Mouse (Mus musculus) small intestine, adult 2 months (tissue): Measurements from ENCODE around the gene Gtpbp4. TPM values are rescaled to one million over a fixed set of nuclear protein-coding genes. Genes with fewer than 3 reads are reported as not detected.
"Not testable (repeated sequence)": the region's sequence is repeated elsewhere in the genome, so short reads cannot be mapped to it uniquely, and the experiment has no call there.

Source experiments
- H3K27ac ChIP-seq: fragments of 200-500 bp; 2 replicates; pipeline ENCODE4 v1.5.1; 2012; ENCODE audit warnings: low read depth, low read length, control low read depth, inconsistent platforms; ENCODE audit not compliant: insufficient read depth
- H3K27me3 ChIP-seq: fragments of 200-500 bp; 2 replicates; pipeline ENCODE4 v1.6.1; 2012; ENCODE audit warnings: mild to moderate bottlenecking, moderate library complexity, low read length, inconsistent platforms; ENCODE audit not compliant: control insufficient read depth, insufficient read depth
- H3K36me3 ChIP-seq: fragments of 200-500 bp; 2 replicates; pipeline ENCODE4 v1.6.1; 2012; ENCODE audit warnings: mild to moderate bottlenecking, low read length, control low read depth, inconsistent platforms; ENCODE audit not compliant: control insufficient read depth, insufficient read depth
- H3K4me1 ChIP-seq: fragments of 200-500 bp; 2 replicates; pipeline ENCODE4 v1.6.1; 2012; ENCODE audit warnings: low read length, inconsistent platforms, mixed read lengths; ENCODE audit not compliant: control insufficient read depth, insufficient read depth, insufficient read length
- H3K4me3 ChIP-seq: fragments of 200-500 bp; 2 replicates; pipeline ENCODE4 v1.5.1; 2012; ENCODE audit warnings: low read depth, mild to moderate bottlenecking, control low read depth, inconsistent platforms, low read length, moderate library complexity
- CTCF ChIP-seq: fragments of 200-500 bp; IDR thresholded peaks from 2 replicates; pipeline ENCODE4 v1.5.1; 2012; ENCODE audit warnings: low read depth, mild to moderate bottlenecking, control low read depth, inconsistent platforms, low read length, moderate library complexity, mixed read lengths; ENCODE audit not compliant: insufficient replicate concordance, insufficient read length; ENCODE audit errors: extremely low read depth
- POLR2A ChIP-seq: fragments of 200-500 bp; IDR thresholded peaks from 2 replicates; pipeline ENCODE4 v1.6.1; 2012; ENCODE audit warnings: low read depth, mild to moderate bottlenecking, control low read depth, inconsistent platforms, low read length, moderate library complexity
- WGBS: fragments of 180-500 bp; shearing (Covaris S2); methylation state at CpG from one replicate; pipeline ENCODE4 v1.1.7; 2018; 5-methylcytosine and 5-hydroxymethylcytosine counted together
- polyA plus RNA-seq: library from polyadenylated mRNA; depleted of rRNA; stranded (reverse); fragments of >200 nt; gene quantifications from 2 replicates; pipeline ENCODE4 v1.2.3, GENCODE M21; 2012

Gtpbp4 gene
- polyA plus RNA-seq, 1 experiment, result 1.2 TPM

- H3K36me3 ChIP-seq, result peaks cover 49% of the 10 kb centered on the region
- H3K27ac ChIP-seq, result no peak overlapping the region
- H3K27me3 ChIP-seq, result no peaks in the 10 kb centered on the region
- H3K4me3 ChIP-seq, result no peak overlapping the region
- no peaks in the 10 kb centered on the region for H3K4me1 ChIP-seq
- TF ChIP-seq POLR2A (no peak), CTCF (no peak)
Observed at GRCm38 (mm10) chr13:8972369-8972768, 23.5 kb downstream of the Gtpbp4 start.

GRCm38 (mm10) chr13:8967742-8968141 lies 28.1 kb downstream of the Gtpbp4 start:
- no peaks in the 10 kb centered on the region for H3K4me1 ChIP-seq
- TF ChIP-seq CTCF (no peak), POLR2A (no peak)
- no peak overlapping the region for H3K27ac ChIP-seq
- no peaks in the 10 kb centered on the region for H3K27me3 ChIP-seq
- peaks cover 11% of the 10 kb centered on the region for H3K36me3 ChIP-seq
- H3K4me3 ChIP-seq, result no peak overlapping the region
- 92% methylated on average over 8 of the region's 8 CpGs for WGBS

GRCm38 (mm10) chr13:8965224-8965623 lies 30.7 kb downstream of the Gtpbp4 start:
- H3K27me3 ChIP-seq, result no peaks in the 10 kb centered on the region
- 87% methylated on average over 5 of the region's 5 CpGs for WGBS
- H3K36me3 ChIP-seq, result peaks cover 2% of the 10 kb centered on the region; the same call in 1 of the 2 replicates
- H3K4me1 ChIP-seq, result peaks cover 3% of the 10 kb centered on the region; the same call in 1 of the 2 replicates
- TF ChIP-seq CTCF (no peak), POLR2A (no peak)
- no peak overlapping the region for H3K27ac ChIP-seq
- no peak overlapping the region for H3K4me3 ChIP-seq

DNA sequence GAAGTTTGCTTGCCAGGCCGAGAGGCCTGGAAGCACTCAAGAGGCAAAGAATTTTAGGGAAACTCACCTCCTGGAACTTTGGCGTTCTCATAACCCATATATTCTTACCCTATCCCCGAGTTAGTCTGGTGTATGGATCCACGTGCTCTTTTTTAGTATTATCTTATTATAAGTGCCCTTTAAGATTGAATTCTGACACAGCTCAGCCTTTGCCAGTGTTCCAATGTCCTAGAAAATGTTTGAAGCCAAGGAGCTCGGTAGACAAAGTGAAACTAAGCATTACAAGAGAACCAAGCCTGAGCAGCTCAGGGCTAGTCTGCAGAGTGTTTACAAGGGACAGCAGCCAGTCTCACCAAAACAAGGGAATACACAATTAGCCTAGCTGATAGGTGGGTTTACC lies 33.6 kb downstream of the Gtpbp4 start:
- not testable (repeated sequence) for H3K27ac ChIP-seq, H3K27me3 ChIP-seq, H3K4me3 ChIP-seq, H3K4me1 ChIP-seq, H3K36me3 ChIP-seq
- 41% methylated on average over 5 of the region's 5 CpGs for WGBS

DNA sequence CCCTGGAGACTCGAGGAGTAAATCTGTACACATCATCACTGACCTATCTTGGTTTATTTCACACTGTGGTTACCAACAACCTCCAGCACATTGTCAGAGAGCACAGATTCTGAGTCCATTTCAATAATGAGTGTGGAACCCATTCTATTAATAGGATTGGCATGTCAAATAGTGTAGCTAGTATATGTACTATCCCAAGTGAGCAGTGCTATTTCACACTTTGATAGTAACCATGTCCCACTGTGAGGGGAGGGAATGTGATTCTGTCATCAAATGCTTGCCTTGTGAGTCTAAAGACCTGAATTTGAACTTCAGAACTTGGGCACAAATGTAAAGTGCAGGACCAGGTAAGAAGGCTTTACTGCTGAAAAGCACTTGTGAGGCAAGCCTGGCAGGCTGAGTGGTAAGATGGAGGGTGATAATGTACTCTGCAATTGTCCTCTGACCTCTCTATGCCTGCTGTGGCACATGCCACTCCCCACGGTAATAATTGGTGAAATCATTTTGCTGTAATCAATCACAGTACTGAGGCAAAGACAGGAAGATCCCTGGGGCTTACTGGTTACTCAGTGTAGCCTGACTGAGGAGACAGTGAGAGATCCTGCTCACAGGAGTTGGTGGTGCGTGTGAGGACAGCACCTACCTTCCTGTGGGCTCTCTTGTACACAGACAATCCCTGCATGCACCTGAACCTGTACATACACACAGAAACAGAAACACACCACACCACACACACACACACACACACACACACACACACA lies 34.6 kb downstream of the Gtpbp4 start:
- not testable (repeated sequence) for H3K27ac ChIP-seq, H3K36me3 ChIP-seq, H3K27me3 ChIP-seq, H3K4me3 ChIP-seq, H3K4me1 ChIP-seq
- 55% methylated on average over 3 of the region's 3 CpGs for WGBS

- H3K27me3 ChIP-seq, H3K36me3 ChIP-seq, H3K27ac ChIP-seq, H3K4me3 ChIP-seq, H3K4me1 ChIP-seq: not testable (repeated sequence)
- WGBS, result 93% methylated on average over 5 of the region's 6 CpGs
Observed at GRCm38 (mm10) chr13:8959554-8959953, 36.3 kb downstream of the Gtpbp4 start.

GRCm38 (mm10) chr13:8959058-8959457 lies 36.8 kb downstream of the Gtpbp4 start:
- not testable (repeated sequence) for H3K27me3 ChIP-seq, H3K36me3 ChIP-seq, H3K27ac ChIP-seq, H3K4me1 ChIP-seq, H3K4me3 ChIP-seq
- WGBS, result 27% methylated on average over 1 of the region's 5 CpGs

GRCm38 (mm10) chr13:8956873-8957272 lies 39.0 kb downstream of the Gtpbp4 start:
- H3K27ac ChIP-seq, H3K4me1 ChIP-seq, H3K4me3 ChIP-seq, H3K36me3 ChIP-seq, H3K27me3 ChIP-seq: not testable (repeated sequence)
- no CpG with 5 or more reads among the region's 5 CpGs for WGBS

- H3K4me1 ChIP-seq, H3K4me3 ChIP-seq, H3K27ac ChIP-seq, H3K27me3 ChIP-seq, H3K36me3 ChIP-seq: not testable (repeated sequence)
- 76% methylated on average over 2 of the region's 2 CpGs for whole genome bisulfite sequencing
Observed at GRCm38 (mm10) chr13:8955127-8955526, 40.8 kb downstream of the Gtpbp4 start.

DNA sequence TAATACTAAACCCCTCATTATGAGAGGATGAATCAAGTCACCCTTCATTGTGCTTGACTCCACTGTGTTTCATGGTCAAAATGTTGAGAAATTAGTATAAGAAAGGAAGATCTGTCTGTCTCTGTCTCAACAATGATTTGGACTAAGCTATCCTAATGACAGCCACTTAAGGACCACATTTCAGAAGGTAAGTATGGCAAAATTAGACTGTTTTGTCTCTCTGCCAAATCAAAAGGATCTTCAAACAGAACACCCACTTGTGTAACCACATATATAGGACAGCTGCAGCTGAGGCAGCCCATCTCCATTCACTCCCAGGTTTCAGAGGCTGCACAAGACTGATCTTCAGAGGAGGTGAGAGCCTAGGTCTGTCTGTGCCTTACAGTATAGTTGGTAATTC lies 43.3 kb downstream of the Gtpbp4 start, which contains the start of gene Idi2:
Gene Idi2, plus strand, starts transcription at position 301 of the 400 bp plus-strand sequence.
- not testable (repeated sequence) for H3K27me3 ChIP-seq, H3K36me3 ChIP-seq, H3K4me1 ChIP-seq, H3K27ac ChIP-seq, H3K4me3 ChIP-seq

GRCm38 (mm10) chr13:8948131-8948530 lies 47.8 kb downstream of the Gtpbp4 start, which contains the start of gene Gm9745:
Gene Gm9745 (minus strand): TSS chr13:8948231.
- H3K4me3 ChIP-seq, H3K27me3 ChIP-seq, H3K27ac ChIP-seq, H3K4me1 ChIP-seq, H3K36me3 ChIP-seq: not testable (repeated sequence)

GRCm38 (mm10) chr13:8943828-8944227 lies 52.1 kb downstream of the Gtpbp4 start:
- not testable (repeated sequence) for H3K4me1 ChIP-seq, H3K36me3 ChIP-seq, H3K27ac ChIP-seq, H3K27me3 ChIP-seq, H3K4me3 ChIP-seq
- no CpG with 5 or more reads among the region's 5 CpGs for WGBS
